Mouse (Mus musculus): ENCODE results near the gene Caskin2.
A peak's percentile ranks its signal among the peaks of the same experiment; 100 is the strongest.

GRCm38 (mm10) chr11:115779038-115779571 lies 34.3 kb downstream of the Caskin2 start:
- TF ChIP-seq CTCF (IDR thresholded peaks at IDR 0.05; ENCODE audit: extremely low read depth, insufficient read length, insufficient replicate concordance, low read depth, low read length), result no peak
- peak; percentile 39; the same call in 1 of the 2 replicates for TF ChIP-seq POLR2A (IDR thresholded peaks at IDR 0.05; ENCODE audit: low read depth, low read length)

Measured in small intestine, adult 2 months (tissue).